Mouse (Mus musculus) neural tube, embryonic 10.5 days (tissue): Measurements from ENCODE around the gene Foxr1.
"Not testable (repeated sequence)": the region's sequence is repeated elsewhere in the genome, so short reads cannot be mapped to it uniquely, and the experiment has no call there.

Experiments
- DNase-seq: peaks from one replicate; pipeline ENCODE4 v3.0.0-alpha.2; 2017; ENCODE audit warnings: low spot score; ENCODE audit errors: extremely low spot score

Gene Foxr1

DNA sequence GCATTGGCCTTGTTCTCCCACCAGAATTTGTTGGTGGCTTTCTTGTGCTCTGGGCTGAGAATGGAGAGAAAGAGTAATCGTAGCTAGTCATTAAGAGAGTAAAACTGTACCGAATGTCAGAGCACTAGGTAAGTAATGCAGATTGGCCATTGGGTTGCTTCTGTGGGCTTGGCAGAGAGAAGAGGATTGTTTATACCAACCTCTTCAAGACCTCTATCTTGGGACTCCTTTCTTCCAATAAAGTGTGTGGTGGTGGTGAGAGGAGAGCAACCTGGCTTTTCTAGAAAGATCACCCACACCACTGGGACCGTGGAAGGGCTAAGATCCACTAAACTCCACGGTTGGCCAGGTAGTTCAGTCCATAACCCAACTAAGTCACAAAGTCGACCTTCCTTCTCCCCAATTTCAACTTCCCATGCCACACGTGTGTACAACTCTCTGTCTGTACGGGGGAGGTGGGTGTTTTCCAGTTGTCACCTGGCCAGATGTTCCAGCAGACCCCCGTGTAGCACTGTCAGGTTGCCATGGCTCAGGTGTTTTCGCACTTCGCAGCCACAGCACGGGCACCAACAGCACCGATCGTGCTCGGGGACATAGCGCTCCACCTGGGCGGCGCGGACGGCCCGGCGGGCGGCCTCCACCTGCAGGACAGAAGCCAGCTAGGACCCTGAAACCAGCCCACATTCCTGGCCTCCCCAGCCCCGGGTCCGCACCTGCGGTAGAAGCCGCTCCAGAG is 23.6 kb downstream of the Foxr1 start:
- DNase-seq, result no peak

DNA sequence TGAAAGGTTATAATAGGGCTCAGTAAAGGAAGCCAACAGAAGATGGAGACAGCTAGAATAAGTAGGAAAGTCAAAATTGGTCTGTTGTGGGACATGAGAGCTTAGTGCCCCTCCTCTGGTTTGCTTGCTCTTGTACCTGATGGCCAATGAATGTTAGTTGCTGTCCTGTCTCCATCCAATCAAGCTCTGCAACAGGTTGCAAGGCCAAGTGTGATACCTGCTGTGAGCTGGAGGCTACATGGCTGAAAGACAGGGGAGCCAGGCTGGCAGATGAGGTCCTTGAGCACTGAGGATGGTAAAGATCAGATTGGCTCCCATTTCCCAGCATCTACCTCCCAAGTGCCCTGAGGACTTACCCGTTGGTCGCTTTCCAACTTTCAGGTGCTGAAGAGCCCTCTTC is 28.2 kb downstream of the Foxr1 start:
- DNase-seq, result no peak

DNA sequence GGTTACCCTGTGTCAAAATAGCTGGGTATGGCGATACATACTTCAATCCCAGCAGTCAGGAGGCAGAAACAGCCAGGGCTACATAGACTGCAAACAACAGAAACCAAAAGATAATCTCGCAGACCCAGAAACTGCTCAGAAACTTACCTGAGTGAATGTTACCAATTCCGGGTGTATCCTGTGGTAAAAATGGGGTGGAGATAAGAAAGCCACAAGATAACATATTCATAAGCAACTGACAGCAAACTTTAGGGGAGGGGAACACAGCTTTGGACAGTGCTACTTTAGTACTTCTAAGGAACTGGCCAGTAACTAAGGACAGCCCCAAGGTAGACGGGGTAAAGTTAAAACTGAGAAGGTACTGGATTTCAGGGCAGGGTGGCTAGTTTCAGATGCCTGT is 28.6 kb downstream of the Foxr1 start:
- no peak for DNase-seq

DNA sequence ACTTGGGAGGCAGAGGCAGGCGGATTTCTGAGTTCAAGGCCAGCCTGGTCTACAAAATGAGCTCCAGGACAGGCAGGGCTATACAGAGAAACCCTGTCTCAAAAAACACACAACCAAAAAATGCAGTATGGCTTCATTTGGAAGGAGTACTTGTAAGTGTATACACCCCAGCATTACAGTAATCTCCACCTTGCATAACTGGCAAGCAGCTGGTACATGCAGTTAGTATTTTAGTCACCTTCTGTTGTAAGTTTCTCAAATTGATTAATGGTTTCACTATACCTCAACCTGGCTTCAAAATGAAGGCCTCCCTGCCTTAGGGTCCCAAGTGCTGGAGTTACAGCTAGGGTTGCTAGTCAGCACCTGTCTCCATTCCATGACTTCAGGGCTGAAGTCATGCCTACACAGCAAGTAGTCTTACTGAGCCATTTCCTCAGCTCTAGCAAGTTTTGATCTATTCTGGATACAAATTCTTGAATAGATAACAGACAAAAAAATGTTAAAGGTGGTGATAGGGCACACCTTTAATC is 29.3 kb downstream of the Foxr1 start:
- no peak for DNase-seq

DNA sequence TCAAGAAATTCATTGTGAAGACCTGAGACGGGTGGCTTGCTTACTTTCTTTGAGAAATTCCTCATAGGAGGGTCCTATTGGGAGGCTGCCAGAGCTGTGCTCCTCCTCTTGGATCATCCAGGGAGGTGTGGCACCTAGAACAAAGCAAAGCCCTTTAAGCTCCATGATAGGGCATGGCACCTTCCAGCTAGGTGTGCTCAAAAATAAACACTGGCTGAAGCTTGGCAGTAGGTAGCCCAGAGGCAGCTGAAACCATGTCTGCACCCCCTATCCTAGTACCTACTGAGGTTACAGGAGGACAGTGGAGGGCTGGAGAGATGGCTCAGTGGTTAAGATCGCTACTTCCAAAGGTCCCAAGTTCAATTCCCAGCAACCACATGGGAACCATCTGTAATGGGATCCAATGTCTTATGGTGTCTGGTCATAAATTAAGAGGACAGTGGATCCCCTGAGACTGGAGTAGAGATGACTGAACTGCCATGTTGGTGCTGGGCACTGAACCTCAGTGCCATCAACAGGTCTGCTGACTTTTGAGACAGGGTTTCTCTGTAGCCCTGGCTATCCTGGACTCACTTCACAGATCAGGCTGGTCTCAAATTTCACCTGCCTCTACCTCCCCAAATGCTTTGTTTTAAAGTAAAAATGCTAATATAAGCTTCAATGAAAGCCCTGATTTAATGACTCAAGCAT is 30.1 kb downstream of the Foxr1 start:
- no peak for DNase-seq

DNA sequence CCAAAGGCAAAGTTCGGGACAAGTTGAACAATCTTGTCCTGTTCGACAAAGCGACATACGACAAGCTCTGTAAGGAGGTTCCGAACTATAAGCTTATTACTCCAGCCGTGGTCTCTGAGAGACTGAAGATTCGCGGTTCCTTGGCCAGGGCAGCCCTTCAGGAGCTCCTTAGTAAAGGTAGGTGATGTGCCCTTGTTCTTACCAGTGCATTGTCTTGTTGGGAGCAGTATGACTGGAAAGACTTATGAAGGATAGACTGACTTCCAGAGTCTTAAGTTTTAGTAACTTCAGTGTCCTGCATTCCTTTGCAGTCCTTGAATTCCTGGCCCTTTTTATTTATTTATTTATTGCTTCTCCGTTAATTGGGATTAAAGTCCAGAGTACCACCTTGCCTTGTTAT is 32.2 kb downstream of the Foxr1 start:
- DNase-seq, result not testable (repeated sequence)

DNA sequence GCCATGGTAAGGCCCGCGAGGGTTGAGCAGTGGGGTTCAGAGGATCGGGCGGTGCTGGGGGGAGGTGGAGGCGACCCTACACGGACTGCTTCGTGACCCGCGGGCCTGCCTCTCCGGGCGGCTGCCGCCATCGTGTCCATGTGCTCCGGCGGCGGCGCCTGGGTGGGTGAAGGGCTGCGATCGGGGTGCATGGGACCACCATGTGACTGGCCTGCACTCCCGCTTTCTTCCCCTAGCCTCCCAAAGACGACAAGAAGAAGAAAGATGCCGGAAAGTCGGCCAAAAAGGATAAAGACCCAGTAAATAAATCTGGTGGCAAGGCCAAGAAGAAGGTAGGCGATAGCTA is 33.2 kb downstream of the Foxr1 start:
- no peak for DNase-seq

DNA sequence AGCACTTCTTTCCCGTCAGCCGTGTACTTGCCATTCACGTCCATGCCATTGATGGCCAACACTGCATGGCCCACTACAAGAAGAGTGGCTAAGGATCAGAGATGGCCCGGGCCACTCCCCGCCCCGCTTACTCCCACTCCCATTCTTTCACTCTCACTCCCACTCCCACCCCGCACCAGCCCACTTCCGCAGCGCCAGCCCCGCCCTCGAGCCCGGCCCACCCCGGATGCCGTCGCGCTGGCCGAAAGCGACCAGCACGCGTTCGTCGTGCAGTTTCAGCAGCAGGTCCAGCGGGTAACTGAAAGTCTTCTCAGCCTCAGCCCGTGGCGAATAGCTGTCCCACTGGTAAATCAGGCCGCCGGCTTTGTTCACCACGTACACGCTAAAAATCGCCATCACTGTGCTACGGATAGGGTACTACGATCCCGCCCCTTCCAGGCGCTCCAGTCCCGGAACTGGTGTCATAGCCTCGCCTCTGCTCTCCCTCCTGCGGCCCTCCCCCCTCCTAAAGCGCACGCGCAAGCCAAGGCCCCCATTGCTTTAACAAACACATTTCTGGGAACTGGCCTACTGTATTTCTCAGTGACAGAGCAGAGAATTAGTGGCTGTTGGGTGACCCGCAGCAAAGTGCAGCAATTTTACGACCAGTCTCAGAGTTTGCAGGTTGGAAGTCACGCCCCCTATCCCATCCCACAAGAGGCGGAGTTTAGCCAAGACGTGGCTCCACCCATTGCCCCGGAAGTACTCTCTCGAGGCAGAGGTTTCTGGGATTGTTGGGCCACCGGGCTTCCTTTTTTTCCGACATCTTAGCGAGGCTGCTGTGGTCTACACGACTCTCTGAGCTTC is 33.8 kb downstream of the Foxr1 start, which contains the start of the genes Rps25 and Trappc4:
Gene Rps25 (plus strand): TSS at position 234 of the 846 bp plus-strand sequence.
Gene Trappc4 (minus strand): TSS at position 695 of the 846 bp plus-strand sequence.
- DNase-seq, result peak; percentile 97

DNA sequence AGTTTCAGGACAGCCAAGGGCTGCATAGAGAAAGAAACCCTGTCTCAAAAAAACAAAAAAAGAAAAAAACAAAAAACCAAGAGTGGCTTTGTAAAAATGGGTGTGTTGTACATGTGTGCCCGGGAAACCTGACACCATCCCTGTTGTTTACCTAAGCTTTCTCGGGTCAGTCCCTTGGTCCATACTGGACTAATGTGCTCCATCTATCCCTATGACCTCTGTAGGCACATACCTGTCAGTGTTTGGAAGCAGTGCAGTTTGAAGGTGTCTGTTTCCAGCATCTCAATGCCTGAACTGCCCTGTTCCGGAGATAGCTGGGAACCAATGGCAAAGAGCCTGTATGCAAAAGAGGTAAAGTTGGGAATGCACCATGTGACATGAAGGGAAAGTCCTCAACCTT is 35.9 kb downstream of the Foxr1 start:
- no peak for DNase-seq

DNA sequence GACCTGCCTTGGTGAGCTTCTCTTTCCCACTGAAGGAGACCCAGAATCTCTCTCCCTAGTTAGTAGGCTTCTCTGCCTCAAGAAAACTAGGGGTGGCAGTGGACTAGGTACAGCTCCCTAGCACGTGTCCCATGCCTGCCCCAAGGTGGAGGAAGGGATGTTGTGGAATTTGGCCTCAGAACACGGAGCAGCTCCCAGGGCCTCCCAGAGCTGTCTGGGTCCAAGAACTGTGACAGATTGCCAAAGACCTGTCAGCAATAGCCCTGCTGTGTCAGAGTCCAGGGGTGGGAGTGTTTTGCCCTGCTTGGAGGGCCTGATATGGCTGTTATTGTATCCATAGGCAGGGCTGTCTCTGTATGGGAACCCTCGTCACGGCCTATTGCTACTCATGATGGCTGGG is 39.9 kb downstream of the Foxr1 start:
- DNase-seq, result no peak

DNA sequence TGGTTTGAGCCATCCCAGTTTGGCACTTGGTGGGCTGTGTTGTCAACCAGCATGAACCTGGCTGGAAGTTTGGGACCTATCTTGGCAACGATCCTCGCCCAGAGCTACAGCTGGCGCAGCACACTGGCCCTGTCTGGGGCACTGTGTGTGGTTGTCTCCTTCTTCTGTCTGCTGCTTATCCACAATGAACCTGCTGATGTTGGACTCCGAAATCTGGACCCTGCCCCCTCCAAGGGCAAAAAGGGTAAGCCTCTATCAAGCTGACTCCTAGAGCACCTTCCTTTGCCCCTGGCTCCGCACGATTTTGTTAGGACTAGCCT is 41.2 kb downstream of the Foxr1 start:
- no peak for DNase-seq

DNA sequence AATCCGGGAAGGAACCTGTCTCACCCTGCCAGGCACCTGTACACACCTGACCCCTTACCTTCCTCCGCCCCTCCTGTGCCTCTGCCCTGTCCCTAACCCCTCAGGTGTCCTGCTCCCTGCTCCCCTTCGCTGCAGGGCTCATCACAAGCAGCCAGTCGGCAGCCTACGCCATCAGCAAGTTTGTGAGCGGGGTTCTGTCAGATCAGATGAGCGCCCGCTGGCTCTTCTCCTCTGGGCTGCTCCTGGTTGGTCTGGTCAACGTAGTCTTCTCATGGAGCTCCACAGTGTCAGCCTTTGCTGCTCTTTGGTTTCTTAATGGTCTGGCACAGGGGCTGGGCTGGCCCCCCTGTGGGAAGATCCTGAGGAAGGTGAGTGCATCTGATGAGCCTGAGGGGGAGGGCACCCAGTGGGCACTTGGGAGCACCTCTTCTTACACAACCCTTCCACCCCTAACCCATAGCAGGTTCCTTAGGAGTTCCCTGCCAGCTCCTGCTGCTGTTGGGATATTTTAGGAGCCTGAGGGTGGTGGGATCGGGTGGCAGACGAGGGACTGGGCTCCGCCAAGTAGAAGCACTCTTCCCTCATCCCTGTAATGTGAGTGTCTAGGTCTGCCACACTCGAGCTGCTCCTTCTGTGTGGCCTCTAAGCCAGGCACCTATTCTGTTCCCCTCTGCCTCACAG is 41.7 kb downstream of the Foxr1 start:
- no peak for DNase-seq

DNA sequence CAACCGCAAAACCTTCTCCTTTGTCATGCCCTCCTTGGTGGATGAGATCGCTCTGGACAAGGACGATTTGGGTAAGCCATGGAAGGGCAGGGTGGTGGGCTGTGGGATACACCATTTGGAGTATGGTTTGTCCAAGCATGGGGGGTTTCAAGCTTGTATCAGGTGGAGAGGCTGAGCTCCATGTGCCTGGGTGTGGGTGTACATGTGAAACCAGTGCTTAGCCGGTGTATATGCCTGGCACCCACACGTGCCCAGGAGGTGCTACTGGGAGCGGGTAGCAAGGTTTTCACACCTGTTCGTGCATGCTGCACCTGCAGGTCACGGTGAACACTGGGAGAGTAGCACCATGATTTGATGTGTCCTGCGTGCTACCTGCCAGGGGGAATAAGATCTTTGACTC is 42.4 kb downstream of the Foxr1 start:
- no peak for DNase-seq

DNA sequence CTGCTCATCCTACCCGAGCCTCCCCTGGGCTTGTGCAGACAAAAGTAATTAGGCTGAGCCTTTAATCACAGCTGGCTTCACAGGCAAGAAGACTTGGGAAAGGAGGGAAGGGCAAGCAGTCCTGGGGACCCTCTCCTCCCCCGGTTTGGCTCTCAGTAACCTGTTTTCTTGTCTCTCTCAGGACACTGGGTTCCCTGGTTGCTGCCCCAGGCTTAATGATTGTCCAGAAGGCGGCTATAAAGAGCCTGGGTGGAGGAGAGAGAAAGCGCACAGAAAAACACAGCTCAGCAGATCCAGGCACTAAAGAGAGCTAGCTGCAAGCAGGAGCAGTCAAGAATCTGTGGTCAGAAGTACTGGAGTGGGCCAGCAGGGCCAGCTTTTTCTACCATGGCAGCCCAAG is 42.8 kb downstream of the Foxr1 start:
- no peak for DNase-seq

DNA sequence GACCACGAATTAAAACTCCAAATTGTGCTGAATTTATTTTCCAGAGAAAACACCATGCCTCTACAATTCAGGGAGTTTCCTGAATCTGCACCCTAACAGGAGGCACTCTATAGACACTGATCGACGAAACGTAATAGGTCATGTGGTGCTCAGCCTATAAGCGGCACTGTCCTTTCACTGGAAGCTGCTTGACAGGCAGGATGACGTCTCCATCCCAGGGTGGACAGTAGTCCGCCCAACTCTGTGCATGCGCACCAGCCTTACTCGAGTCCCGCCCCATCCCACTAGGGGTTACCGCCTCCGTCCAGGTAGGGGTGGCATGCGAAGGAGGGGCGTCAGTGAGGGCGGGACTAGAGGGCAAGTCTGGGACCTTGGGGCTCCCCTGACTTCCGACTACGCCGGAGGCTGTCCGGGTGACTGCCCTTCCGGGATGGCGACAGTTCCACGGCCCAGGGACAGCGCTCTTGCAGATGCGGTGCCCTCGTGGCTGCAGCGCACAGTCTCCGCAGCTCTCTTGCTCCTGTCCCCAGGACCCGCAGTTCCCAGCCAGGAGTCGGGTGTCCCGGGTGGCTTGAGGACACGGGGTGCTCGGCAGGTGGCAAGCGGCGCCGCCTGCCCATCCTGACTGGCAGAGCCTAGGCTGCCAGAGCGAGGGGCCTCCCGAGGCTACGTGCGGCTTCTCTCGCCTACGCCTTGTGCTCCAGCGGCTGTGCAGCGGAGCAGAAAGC is 44.1 kb downstream of the Foxr1 start, which contains the start of gene Slc37a4:
Gene Slc37a4 (plus strand): TSS at position 169 of the 728 bp plus-strand sequence.
- DNase-seq, result peak; percentile 87

DNA sequence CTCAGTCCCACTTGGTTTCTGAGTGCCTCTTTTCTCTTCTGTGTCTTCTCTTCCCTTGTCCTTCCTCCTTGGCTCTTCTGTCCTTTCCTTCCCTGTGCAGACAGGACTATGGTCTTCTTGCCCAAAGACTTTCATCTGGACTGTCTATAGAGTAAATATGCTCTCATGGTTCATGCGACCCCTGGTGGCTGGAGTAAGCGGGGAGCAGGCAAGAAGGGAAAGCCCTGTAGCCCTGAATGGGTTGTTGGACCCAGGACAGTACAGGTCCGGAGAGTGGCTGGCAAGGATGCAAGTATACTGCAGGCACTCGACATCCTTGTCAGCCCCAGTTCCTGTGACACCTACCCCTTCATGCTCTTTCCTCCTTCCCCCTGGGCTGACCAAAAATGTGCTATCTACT is 49.5 kb downstream of the Foxr1 start:
- DNase-seq, result peak; percentile 71

DNA sequence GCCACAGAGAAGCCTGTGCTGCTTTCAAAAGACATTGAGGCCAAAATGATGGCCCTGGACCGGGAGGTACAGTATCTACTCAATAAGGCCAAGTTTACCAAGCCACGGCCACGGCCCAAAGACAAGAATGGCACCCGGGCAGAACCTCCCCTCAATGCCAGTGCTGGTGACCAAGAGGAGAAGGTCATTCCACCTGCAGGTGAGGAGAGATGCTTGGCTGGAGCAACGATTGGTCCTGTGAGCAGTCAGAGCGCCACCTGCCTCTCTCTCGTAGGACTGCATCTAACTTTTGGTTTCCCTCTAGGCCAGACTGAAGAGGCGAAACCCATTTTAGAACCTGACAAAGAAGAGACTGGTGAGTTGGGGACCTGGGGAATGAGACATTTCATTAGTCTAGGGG is 51.7 kb downstream of the Foxr1 start:
- no peak for DNase-seq

DNA sequence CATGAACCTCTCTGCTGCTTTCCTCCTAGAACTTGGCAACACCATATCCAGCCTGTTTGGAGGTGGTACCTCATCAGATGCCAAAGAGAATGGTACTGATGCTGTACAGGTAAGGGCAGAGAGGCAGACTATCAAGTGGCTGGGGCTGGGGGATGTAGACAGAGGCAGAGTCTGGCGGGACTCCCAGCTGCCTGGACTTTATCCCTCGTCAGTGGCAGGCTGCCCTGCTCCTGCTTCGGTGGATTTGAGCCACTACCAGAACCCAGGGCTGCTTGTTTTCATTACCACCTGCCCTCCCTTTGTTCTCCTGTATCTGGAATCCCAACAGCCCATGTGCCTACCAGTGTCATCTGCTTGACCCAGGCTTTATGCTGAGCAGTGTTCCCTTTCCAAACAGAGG is 53.7 kb downstream of the Foxr1 start:
- no peak for DNase-seq

DNA sequence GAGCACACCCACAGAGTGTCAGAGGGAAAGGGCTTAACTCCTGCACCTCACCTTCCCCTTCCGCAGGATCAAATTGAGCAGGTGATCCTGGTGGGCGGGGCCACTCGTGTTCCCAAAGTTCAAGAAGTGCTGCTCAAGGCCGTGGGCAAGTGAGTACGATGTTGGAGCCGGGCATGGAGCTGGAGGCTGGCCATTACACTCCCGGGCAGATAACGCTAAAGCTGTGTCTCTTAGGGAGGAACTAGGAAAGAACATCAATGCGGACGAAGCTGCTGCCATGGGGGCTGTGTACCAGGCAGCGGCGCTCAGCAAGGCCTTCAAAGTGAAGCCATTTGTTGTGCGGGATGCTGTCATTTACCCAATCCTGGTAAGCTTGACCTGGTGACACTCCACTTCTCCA is 56.3 kb downstream of the Foxr1 start:
- DNase-seq, result no peak
